Mouse (Mus musculus): ENCODE measurements around the gene Mertk. TPM values are rescaled to one million over a fixed set of nuclear protein-coding genes. Genes with fewer than 3 reads are reported as not detected.

Gene Mertk
- total and polyA plus RNA-seq, 3 experiments, result 0.05 TPM; not detected in 2

DNA sequence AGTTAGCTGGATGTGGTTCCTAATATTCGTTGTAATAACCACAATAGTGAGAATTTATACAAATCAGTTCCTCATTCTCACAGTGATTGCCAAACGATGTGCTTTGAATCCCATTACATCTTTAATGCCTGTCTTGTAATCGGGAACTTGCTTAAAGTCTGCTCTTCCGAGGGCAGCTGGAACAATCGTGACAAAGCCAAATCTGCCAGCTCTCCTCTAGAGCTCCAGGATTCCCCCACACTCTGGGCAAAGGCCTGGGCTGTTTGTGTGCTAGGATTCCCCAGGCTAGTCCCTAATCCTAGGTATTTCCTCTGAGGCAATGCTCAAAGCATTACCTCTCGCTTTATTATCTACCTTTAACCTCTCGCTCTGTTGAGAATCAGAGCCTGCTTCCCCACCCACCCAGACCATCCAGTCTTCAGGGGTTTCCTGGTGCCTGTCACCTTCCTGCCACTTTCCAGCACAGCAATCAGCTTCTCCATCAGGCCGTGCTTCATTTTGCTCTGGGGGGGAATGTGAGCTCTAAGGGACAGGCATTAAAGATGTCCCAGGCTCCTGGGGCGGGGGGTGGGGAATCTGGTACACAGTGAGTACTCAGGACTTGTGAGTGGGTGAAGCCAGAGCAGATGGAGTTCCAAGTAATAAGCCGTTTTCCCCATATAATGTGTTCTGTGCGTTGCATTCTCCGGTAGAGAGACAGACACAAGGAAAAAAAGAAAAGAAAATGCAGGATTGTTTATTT, 47.3 kb downstream of the Mertk start:
- no peaks in the 10 kb centered on the region for H3K79me2 ChIP-seq (replicated peaks; ENCODE audit: control insufficient read depth, extremely low read depth, insufficient read depth, poor library complexity, severe bottlenecking)
- H3K4me1 ChIP-seq (ENCODE audit: control insufficient read depth in 1 of 2, insufficient read depth in 2 of 2), result peaks cover 0 to 3% of the 10 kb centered on the region in 2 experiments; a peak in 1 of 4 replicates
- H3K4me2 ChIP-seq (ENCODE audit: insufficient read depth, low read depth, poor library complexity, severe bottlenecking), result no peak overlapping the region
- no peaks in the 10 kb centered on the region for H3K9me3 ChIP-seq (replicated peaks; ENCODE audit: low read length)
- in situ Hi-C loops (cut with MboI; ENCODE audit: low pct_ligation_motif_present, low pct_unique_long_range_greater_than_20kb, low sequenced_read_pairs) (no loop called here), dilution Hi-C loops (cut with MboI; ENCODE audit: extremely low pct_ligation_motif_present, extremely low pct_unique_long_range_greater_than_20kb, low sequenced_read_pairs) (no loop called here)
- DNase-seq (ENCODE audit: extremely low read depth), result no peak
- no peaks in the 10 kb centered on the region for H3K36me3 ChIP-seq (replicated peaks in 1 of 2; ENCODE audit: control insufficient read depth in 1 of 2, insufficient read depth in 1 of 2, low read length in 1 of 2)
- no peak overlapping the region for H3K9ac ChIP-seq (ENCODE audit: insufficient read depth, low read depth)
- no peak overlapping the region for H3K4me3 ChIP-seq (replicated peaks in 1 of 3; ENCODE audit: low read depth in 2 of 3, low read length in 2 of 3, poor library complexity in 1 of 3)
- no peaks in the 10 kb centered on the region for H3K27me3 ChIP-seq (replicated peaks)
- TF ChIP-seq ELF1 (IDR thresholded peaks at IDR 0.05; ENCODE audit: low read depth, low read length) (no peak), MXI1 (IDR thresholded peaks at IDR 0.05; ENCODE audit: low read depth, low read length) (no peak), MEF2A (IDR thresholded peaks at IDR 0.05; ENCODE audit: borderline replicate concordance, low read depth, low read length) (no peak), TBP (conservative IDR thresholded peaks at IDR 0.05; ENCODE audit: low read depth, low read length) (no peak), CHD2 (IDR thresholded peaks at IDR 0.05; ENCODE audit: low read length) (no peak), USF2 (conservative IDR thresholded peaks at IDR 0.05; ENCODE audit: low read depth, low read length) (no peak), PAX5 (IDR thresholded peaks at IDR 0.05; ENCODE audit: low read length) (no peak), UBTF (IDR thresholded peaks at IDR 0.05; ENCODE audit: low read depth, low read length) (no peak), MAFK (IDR thresholded peaks at IDR 0.05; ENCODE audit: insufficient replicate concordance, low read length) (no peak)
- no peak overlapping the region for H3K27ac ChIP-seq (ENCODE audit: insufficient read depth, low read depth)

DNA sequence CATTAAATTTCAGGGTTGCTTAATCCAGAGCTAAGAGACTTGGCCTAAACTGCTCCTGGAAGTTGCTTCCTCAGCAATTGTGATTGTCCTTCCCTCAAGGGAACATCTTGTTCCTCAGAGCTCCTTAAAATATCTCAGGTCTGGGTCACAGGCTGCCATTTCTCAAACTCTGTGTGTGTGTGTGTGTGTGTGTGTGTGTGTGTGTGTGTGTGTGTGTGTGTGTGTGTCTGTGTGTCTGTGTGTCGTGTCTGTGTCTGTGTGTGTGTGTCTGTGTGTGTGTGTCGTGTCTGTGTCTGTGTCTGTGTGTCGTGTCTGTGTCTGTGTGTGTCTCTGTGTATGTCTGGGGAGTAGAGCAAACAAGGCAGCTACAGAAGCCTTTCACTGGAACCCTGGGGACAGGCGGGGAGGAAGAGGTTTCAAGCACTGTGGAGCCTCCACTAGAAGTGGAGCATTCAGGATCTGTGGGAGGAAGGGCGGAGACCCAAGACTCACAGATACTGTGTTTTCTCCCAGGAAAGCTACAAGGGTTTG, 47.9 kb downstream of the Mertk start:
- Histone ChIP-seq H3K79me2 (replicated peaks; ENCODE audit: control insufficient read depth, extremely low read depth, insufficient read depth, poor library complexity, severe bottlenecking) (no peaks in the 10 kb centered on the region), H3K4me1 (ENCODE audit: control insufficient read depth in 1 of 2, insufficient read depth in 2 of 2) (peaks cover 0 to 3% of the 10 kb centered on the region in 2 experiments; a peak in 1 of 4 replicates), H3K9ac (ENCODE audit: insufficient read depth, low read depth) (no peak overlapping the region), H3K36me3 (replicated peaks in 1 of 2; ENCODE audit: control insufficient read depth in 1 of 2, insufficient read depth in 1 of 2, low read length in 1 of 2) (no peaks in the 10 kb centered on the region), H3K27ac (ENCODE audit: insufficient read depth, low read depth) (no peak overlapping the region), H3K4me2 (ENCODE audit: insufficient read depth, low read depth, poor library complexity, severe bottlenecking) (no peak overlapping the region), H3K27me3 (replicated peaks) (no peaks in the 10 kb centered on the region), H3K9me3 (replicated peaks; ENCODE audit: low read length) (no peaks in the 10 kb centered on the region), H3K4me3 (replicated peaks in 1 of 3; ENCODE audit: low read depth in 2 of 3, low read length in 2 of 3, poor library complexity in 1 of 3) (no peak overlapping the region)
- dilution Hi-C loops (cut with MboI; ENCODE audit: extremely low pct_ligation_motif_present, extremely low pct_unique_long_range_greater_than_20kb, low sequenced_read_pairs), result no loop called here
- no peak for DNase-seq (ENCODE audit: extremely low read depth)
- in situ Hi-C loops (cut with MboI; ENCODE audit: low pct_ligation_motif_present, low pct_unique_long_range_greater_than_20kb, low sequenced_read_pairs), result no loop called here
- TF ChIP-seq USF1 (IDR thresholded peaks at IDR 0.05; ENCODE audit: low read depth, low read length) (no peak), ELF1 (IDR thresholded peaks at IDR 0.05; ENCODE audit: low read depth, low read length) (no peak), SIN3A (IDR thresholded peaks at IDR 0.05; ENCODE audit: low read length) (no peak), USF2 (conservative IDR thresholded peaks at IDR 0.05; ENCODE audit: low read depth, low read length) (no peak), UBTF (IDR thresholded peaks at IDR 0.05; ENCODE audit: low read depth, low read length) (no peak), ZMIZ1 (IDR thresholded peaks at IDR 0.05; ENCODE audit: low read depth, low read length) (no peak), ETS1 (conservative IDR thresholded peaks at IDR 0.05; ENCODE audit: low read depth, low read length) (no peak), E2F4 (IDR thresholded peaks at IDR 0.05; ENCODE audit: insufficient replicate concordance, low read depth, low read length) (no peak), JUN (IDR thresholded peaks at IDR 0.05; ENCODE audit: insufficient read depth, low read depth, low read length) (no peak), JUND (conservative IDR thresholded peaks at IDR 0.05; ENCODE audit: low read depth, low read length) (no peak), BHLHE40 (IDR thresholded peaks at IDR 0.05; ENCODE audit: low read depth, low read length) (no peak), ZKSCAN1 (IDR thresholded peaks at IDR 0.05; ENCODE audit: borderline replicate concordance, low read depth, low read length) (no peak), POLR2AphosphoS2 (IDR thresholded peaks at IDR 0.05; ENCODE audit: low read depth, low read length) (no peak), KAT2A (IDR thresholded peaks at IDR 0.05; ENCODE audit: insufficient replicate concordance, low read length) (no peak)
